Mouse (Mus musculus) cerebellum, adult 2 months (tissue): Measurements from ENCODE around the gene Gid8. TPM values are rescaled to one million over a fixed set of nuclear protein-coding genes. Genes with fewer than 3 reads are reported as not detected.

Experiments used
- DNase-seq, 2 experiments: peaks; one replicate each; pipeline ENCODE4 v3.0.0; 2021
- H3K27ac ChIP-seq: fragments of 200-500 bp; 2 replicates; pipeline ENCODE4 v1.5.1; 2012; ENCODE audit warnings: low read length, control low read depth, inconsistent platforms; ENCODE audit not compliant: insufficient read depth
- H3K27me3 ChIP-seq: fragments of 200-500 bp; 2 replicates; pipeline ENCODE4 v1.6.1; 2012; ENCODE audit warnings: inconsistent platforms, mild to moderate bottlenecking, low read length, moderate library complexity; ENCODE audit not compliant: control insufficient read depth, insufficient read depth
- H3K4me1 ChIP-seq: fragments of 200-500 bp; 2 replicates; pipeline ENCODE4 v1.6.1; 2011; ENCODE audit warnings: low read length; ENCODE audit not compliant: control insufficient read depth, insufficient read depth
- H3K4me3 ChIP-seq: fragments of 200-500 bp; replicated peaks from 2 replicates; pipeline ENCODE3; 2011; ENCODE audit warnings: mild to moderate bottlenecking, low read depth, low read length, control low read depth; ENCODE audit not compliant: insufficient read depth
- CTCF ChIP-seq: fragments of 200-500 bp; IDR thresholded peaks from 2 replicates; pipeline ENCODE4 v1.5.1; 2011; ENCODE audit warnings: low read depth, mild to moderate bottlenecking, control low read depth, low read length, moderate library complexity, borderline replicate concordance; ENCODE audit not compliant: insufficient read depth
- POLR2A ChIP-seq: fragments of 200-500 bp; IDR thresholded peaks from 2 replicates; pipeline ENCODE4 v1.6.1; 2011; ENCODE audit warnings: low read length, control low read depth, borderline replicate concordance; ENCODE audit not compliant: insufficient read depth
- WGBS: fragments of 180-500 bp; shearing (Covaris S2); methylation state at CpG from one replicate; pipeline ENCODE4 v1.1.7; 2018; 5-methylcytosine and 5-hydroxymethylcytosine counted together
- polyA plus RNA-seq: library from polyadenylated mRNA; depleted of rRNA; stranded (reverse); fragments of >200 nt; gene quantifications from 2 replicates; pipeline ENCODE4 v1.2.3, GENCODE M21; 2012

Gene Gid8
- polyA plus RNA-seq, 1 experiment: 65.4 TPM

- Histone ChIP-seq H3K27ac (no peak overlapping the region), H3K4me1 (peaks cover 4% of the 10 kb centered on the region; the same call in 1 of the 2 replicates), H3K27me3 (no peaks in the 10 kb centered on the region), H3K4me3 (no peak overlapping the region)
- no peak for TF ChIP-seq CTCF
- 34% methylated on average over 5 of the region's 5 CpGs for WGBS
- DNase-seq: no peak
These were observed 20.1 kb upstream of the Gid8 start for GRCm38 (mm10) chr2:180689841-180690240.

GRCm38 (mm10) chr2:180692630-180693029 lies 17.3 kb upstream of the Gid8 start:
- peaks cover 9% of the 10 kb centered on the region for H3K4me1 ChIP-seq
- no peak overlapping the region for H3K27ac ChIP-seq
- no peak for TF ChIP-seq POLR2A
- TF ChIP-seq CTCF: no peak
- no peak for DNase-seq
- H3K4me3 ChIP-seq: no peak overlapping the region
- WGBS: 5% methylated on average over 1 of the region's 1 CpGs
- no peaks in the 10 kb centered on the region for H3K27me3 ChIP-seq

GRCm38 (mm10) chr2:180695176-180695575 lies 14.7 kb upstream of the Gid8 start:
- WGBS: 23% methylated on average over 2 of the region's 2 CpGs
- no peak for DNase-seq
- H3K27ac ChIP-seq: no peak overlapping the region
- peaks cover 10% of the 10 kb centered on the region for H3K4me1 ChIP-seq
- H3K27me3 ChIP-seq: no peaks in the 10 kb centered on the region
- no peak for TF ChIP-seq CTCF
- TF ChIP-seq POLR2A: no peak
- no peak overlapping the region for H3K4me3 ChIP-seq

GRCm38 (mm10) chr2:180700457-180700856 lies 9.5 kb upstream of the Gid8 start:
- H3K4me3 ChIP-seq: peak overlapping the region; percentile 15
- H3K4me1 ChIP-seq: peaks cover 7% of the 10 kb centered on the region
- no peaks in the 10 kb centered on the region for H3K27me3 ChIP-seq
- WGBS: 52% methylated on average over 5 of the region's 5 CpGs
- no peak for DNase-seq
- no peak overlapping the region for H3K27ac ChIP-seq
- TF ChIP-seq CTCF: no peak
- TF ChIP-seq POLR2A: no peak

GRCm38 (mm10) chr2:180701053-180701766 lies 8.7 kb upstream of the Gid8 start:
- no peak for DNase-seq
- H3K27me3 ChIP-seq: no peaks in the 10 kb centered on the region
- H3K4me3 ChIP-seq: peak overlapping the region; percentile 93
- H3K27ac ChIP-seq: peak overlapping the region; percentile 88
- 4% methylated on average over 26 of the region's 26 CpGs for WGBS
- TF ChIP-seq POLR2A (no peak), CTCF (no peak)
- H3K4me1 ChIP-seq: peaks cover 4% of the 10 kb centered on the region; the same call in 1 of the 2 replicates

- peak; percentile 94 to 95 for DNase-seq
- TF ChIP-seq POLR2A (peak; percentile 69; the same call in 1 of the 2 replicates), CTCF (no peak)
- under 1% methylated on average over 66 of the region's 66 CpGs for WGBS
- Histone ChIP-seq H3K27ac (peak overlapping the region; percentile 88), H3K27me3 (no peaks in the 10 kb centered on the region), H3K4me3 (peak overlapping the region; percentile 93), H3K4me1 (peaks cover 4% of the 10 kb centered on the region; the same call in 1 of the 2 replicates)
These were observed 7.9 kb upstream of the Gid8 start for GRCm38 (mm10) chr2:180701767-180702621.

- H3K4me1 ChIP-seq: peaks cover 4% of the 10 kb centered on the region; the same call in 1 of the 2 replicates
- no peaks in the 10 kb centered on the region for H3K27me3 ChIP-seq
- no peak for DNase-seq
- 23% methylated on average over 4 of the region's 4 CpGs for WGBS
- peak overlapping the region; percentile 93 for H3K4me3 ChIP-seq
- H3K27ac ChIP-seq: peak overlapping the region; percentile 82; the same call in 1 of the 2 replicates
- no peak for TF ChIP-seq POLR2A
- no peak for TF ChIP-seq CTCF
These were observed 7.2 kb upstream of the Gid8 start for GRCm38 (mm10) chr2:180702701-180703149.

GRCm38 (mm10) chr2:180703175-180703574 lies 6.7 kb upstream of the Gid8 start:
- 82% methylated on average over 5 of the region's 5 CpGs for WGBS
- no peak overlapping the region for H3K4me3 ChIP-seq
- no peaks in the 10 kb centered on the region for H3K27me3 ChIP-seq
- TF ChIP-seq POLR2A (no peak), CTCF (no peak)
- DNase-seq: no peak
- H3K27ac ChIP-seq: no peak overlapping the region
- H3K4me1 ChIP-seq: peaks cover 5% of the 10 kb centered on the region; the same call in 1 of the 2 replicates
